ENCODE assay signal across 14 mouse cellular contexts in genomic region chr4:110916061-110916460, GRCm38 (mm10).
A peak's percentile ranks its signal among the peaks of the same experiment; 100 is the strongest.
DNase-seq lines count a peak whose midpoint lies in the region; ATAC-seq and TF ChIP-seq lines count a peak whose summit lies in the region.
"Had no signal": no experiment of that assay in that cellular context is flagged by ENCODE, and none has a peak within 500 bp of the region (broad histone marks: within the 10 kb centered on the region; RNA-seq: fewer than 3 reads in every experiment).

No protein-coding gene starts in this region.

- H3K27ac ChIP-seq in kidney, adult 2 months (ENCODE audit: insufficient read depth, low read depth, low read length), result no peak overlapping the region
- H3K27ac ChIP-seq in kidney, embryonic 14.5 days (ENCODE audit: low read depth, low read length), result no peak overlapping the region
- H3K27ac ChIP-seq: liver, embryonic 13.5 days; midbrain, embryonic 12.5 days had no signal

- no peak for ATAC-seq in kidney, embryonic 14.5 days (ENCODE audit: low FRiP score, low TSS enrichment)
- ATAC-seq: hindbrain, embryonic 16.5 days had no signal

- intact Hi-C loops in left cerebral cortex, postnatal 36 days (cut with DNase I), result loop anchor here (10.0 kb wide), 1 partner anchor 99 kb away; no protein-coding TSS in a partner anchor

- DNase-seq in kidney, adult 2 months, result peak; percentile 7
- peak; percentile 66 for DNase-seq in brain, adult 2 months (ENCODE audit: low read depth, low spot score)
- DNase-seq in layer of hippocampus, adult 11-12 months (ENCODE audit: low spot score), result peak; percentile 37
- peak; percentile 25 to 39 for DNase-seq in left cerebral cortex, postnatal 36 days (ENCODE audit: low spot score in 2 of 2)
- DNase-seq in B cell, adult 2 months, result no peak
- DNase-seq in T-cell, adult 2 months (ENCODE audit: low spot score), result no peak
- DNase-seq in urinary bladder, postnatal 4 days (ENCODE audit: low spot score in 2 of 2), result no peak
- DNase-seq: cerebellum, adult 11-12 months; liver, embryonic 13.5 days had no signal

- TF ChIP-seq CTCF in kidney, adult 2 months (conservative IDR thresholded peaks at IDR 0.05; ENCODE audit: insufficient read depth, insufficient read length, low read depth, low read length), result no peak

- no peaks in the 10 kb centered on the region for H3K27me3 ChIP-seq in kidney, adult 2 months (replicated peaks; ENCODE audit: control insufficient read depth, insufficient read depth, low read length)
- H3K27me3 ChIP-seq in kidney, embryonic 14.5 days (ENCODE audit: control insufficient read depth, insufficient read depth, low read length), result no peaks in the 10 kb centered on the region
- H3K27me3 ChIP-seq: CH12.LX; liver, embryonic 13.5 days; midbrain, embryonic 12.5 days had no signal

- no peaks in the 10 kb centered on the region for H3K36me3 ChIP-seq in kidney, adult 2 months (ENCODE audit: control insufficient read depth, insufficient read depth, low read length)
- no peaks in the 10 kb centered on the region for H3K36me3 ChIP-seq in kidney, embryonic 14.5 days (ENCODE audit: control insufficient read depth, insufficient read depth, low read length)
- H3K36me3 ChIP-seq: liver, embryonic 13.5 days; midbrain, embryonic 12.5 days had no signal

- no peak overlapping the region for H3K9ac ChIP-seq in kidney, embryonic 14.5 days (ENCODE audit: low read depth, low read length)
- H3K9ac ChIP-seq: liver, embryonic 13.5 days; midbrain, embryonic 12.5 days had no signal

- H3K9me3 ChIP-seq in kidney, embryonic 14.5 days (ENCODE audit: control insufficient read depth, low read length), result no peaks in the 10 kb centered on the region
- H3K9me3 ChIP-seq: liver, embryonic 13.5 days; midbrain, embryonic 12.5 days had no signal

- H3K4me1 ChIP-seq in kidney, adult 2 months (ENCODE audit: control insufficient read depth, insufficient read depth, low read length), result no peaks in the 10 kb centered on the region
- H3K4me1 ChIP-seq in kidney, embryonic 14.5 days (ENCODE audit: control insufficient read depth, insufficient read depth, low read length), result no peaks in the 10 kb centered on the region
- H3K4me1 ChIP-seq: liver, embryonic 13.5 days; midbrain, embryonic 12.5 days had no signal

- no peak overlapping the region for H3K4me3 ChIP-seq in kidney, adult 2 months (ENCODE audit: insufficient read depth, low read depth, low read length)
- no peak overlapping the region for H3K4me3 ChIP-seq in kidney, embryonic 14.5 days (ENCODE audit: low read length)
- H3K4me3 ChIP-seq: liver, embryonic 13.5 days; midbrain, embryonic 12.5 days had no signal

- TF ChIP-seq POLR2A in kidney, adult 2 months (IDR thresholded peaks at IDR 0.05; ENCODE audit: low read depth, low read length), result no peak

- no peak overlapping the region for H3K4me2 ChIP-seq in kidney, embryonic 14.5 days (replicated peaks; ENCODE audit: low read depth, low read length)
- H3K4me2 ChIP-seq: heart, embryonic 11.5 days; liver, embryonic 13.5 days; midbrain, embryonic 12.5 days had no signal

Comparison
In these comparisons a context has a peak if more than half of its experiments do, and no peak if none do; other contexts are left out.
1. DNase-seq: peak in kidney, adult 2 months (single experiment), brain, adult 2 months (single experiment), layer of hippocampus, adult 11-12 months (single experiment) and left cerebral cortex, postnatal 36 days (2 of 2); none in B cell, adult 2 months (0 of 2), T-cell, adult 2 months (single experiment) and urinary bladder, postnatal 4 days (0 of 2).